Mouse (Mus musculus) CD4-positive helper T cell, adult 2 months (primary cell): ENCODE data around the gene Cox11.

Experiments
- DNase-seq: peaks from one replicate; pipeline ENCODE4 v3.0.0-alpha.2; 2012; ENCODE audit warnings: low read depth, missing footprints, low spot score

Gene Cox11

GRCm38 (mm10) chr11:90637440-90638311, at the start of gene Cox11, which contains the start of gene Stxbp4:
Gene Cox11, plus strand, starts transcription at chr11:90638173.
Gene Stxbp4, minus strand, starts transcription at chr11:90638084.
- DNase-seq = peak; percentile 96

- no peak for DNase-seq
These were observed 47.0 kb upstream of the Cox11 start for GRCm38 (mm10) chr11:90590996-90591395.

GRCm38 (mm10) chr11:90595826-90596225, 42.1 kb upstream of the Cox11 start:
- DNase-seq = no peak

GRCm38 (mm10) chr11:90603066-90603465, 34.9 kb upstream of the Cox11 start:
- DNase-seq = no peak

GRCm38 (mm10) chr11:90612118-90612517, 25.9 kb upstream of the Cox11 start:
- DNase-seq = no peak

- no peak for DNase-seq
These were observed 23.2 kb upstream of the Cox11 start for GRCm38 (mm10) chr11:90614743-90615142.

- peak; percentile 34 for DNase-seq
These were observed 21.5 kb upstream of the Cox11 start for GRCm38 (mm10) chr11:90616431-90616830.

- DNase-seq = no peak
These were observed 15.9 kb upstream of the Cox11 start for GRCm38 (mm10) chr11:90622044-90622443.

- no peak for DNase-seq
These were observed 15.5 kb upstream of the Cox11 start for GRCm38 (mm10) chr11:90622500-90622899.

- peak; percentile 25 for DNase-seq
These were observed 14.5 kb upstream of the Cox11 start for GRCm38 (mm10) chr11:90623477-90623876.

GRCm38 (mm10) chr11:90625174-90625573, 12.8 kb upstream of the Cox11 start:
- no peak for DNase-seq

- DNase-seq = no peak
These were observed 10.2 kb upstream of the Cox11 start for GRCm38 (mm10) chr11:90627751-90628150.

GRCm38 (mm10) chr11:90632480-90632879, 5.5 kb upstream of the Cox11 start:
- no peak for DNase-seq

GRCm38 (mm10) chr11:90634661-90635060, 3.3 kb upstream of the Cox11 start:
- DNase-seq = no peak

GRCm38 (mm10) chr11:90638312-90638830, 398 bp downstream of the Cox11 start:
- DNase-seq = no peak

- DNase-seq = no peak
These were observed 11.8 kb downstream of the Cox11 start for GRCm38 (mm10) chr11:90649777-90650176.

- no peak for DNase-seq
These were observed 12.4 kb downstream of the Cox11 start for GRCm38 (mm10) chr11:90650231-90650885.

- DNase-seq = no peak
These were observed 14.6 kb downstream of the Cox11 start for GRCm38 (mm10) chr11:90652603-90653002.

- DNase-seq = no peak
These were observed 19.6 kb downstream of the Cox11 start for GRCm38 (mm10) chr11:90657527-90657926.

- no peak for DNase-seq
These were observed 22.7 kb downstream of the Cox11 start for GRCm38 (mm10) chr11:90660662-90661061.

- DNase-seq = no peak
These were observed 25.1 kb downstream of the Cox11 start for GRCm38 (mm10) chr11:90663052-90663451.

GRCm38 (mm10) chr11:90663618-90664297, 25.8 kb downstream of the Cox11 start:
- no peak for DNase-seq
